Mouse (Mus musculus): ENCODE measurements around the gene Enho. TPM values are rescaled to one million over a fixed set of nuclear protein-coding genes. Genes with fewer than 3 reads are reported as not detected.
"Not testable (repeated sequence)": the region's sequence is repeated elsewhere in the genome, so short reads cannot be mapped to it uniquely, and the experiment has no call there.

Gene Enho
- 22.8 and 23.0 TPM in 2 replicates for polyA plus RNA-seq (2015; fragmentation: Nextera tagmentation; extraction: Ambion mirVana)

GRCm38 (mm10) chr4:41639913-41640507 lies at the start of gene Enho:
Gene Enho (minus strand): TSS chr4:41640324.
- no peaks in the 10 kb centered on the region for H3K9me3 ChIP-seq (replicated peaks; ENCODE audit: control insufficient read depth, low read length)
- peak within 1 kb of the TSS; percentile 79 for H3K4me2 ChIP-seq (ENCODE audit: low read depth, low read length)
- peak within 1 kb of the TSS; percentile 78 for H3K9ac ChIP-seq (ENCODE audit: low read length)
- ATAC-seq (ENCODE audit: insufficient read depth, low FRiP score): peak; percentile 91
- H3K4me1 ChIP-seq (ENCODE audit: control insufficient read depth, insufficient read depth, low read length): peaks cover 15% of the 10 kb centered on the region; the same call in 1 of the 2 replicates
- H3K4me3 ChIP-seq (replicated peaks; ENCODE audit: low read length): peak within 1 kb of the TSS; percentile 56
- peak within 1 kb of the TSS; percentile 55 for H3K27ac ChIP-seq (ENCODE audit: low read length)
- H3K27me3 ChIP-seq (ENCODE audit: control insufficient read depth, insufficient read depth, low read length): no peaks in the 10 kb centered on the region
- H3K36me3 ChIP-seq (ENCODE audit: control insufficient read depth, insufficient read depth, low read length): no peaks in the 10 kb centered on the region
- under 1% methylated on average over 55 of the region's 74 CpGs for WGBS

- WGBS: 68% methylated on average over 1 of the region's 1 CpGs
- ATAC-seq (ENCODE audit: insufficient read depth, low FRiP score): not testable (repeated sequence)
Observed at GRCm38 (mm10) chr4:41688562-41688961, 48.4 kb upstream of the Enho start.

DNA sequence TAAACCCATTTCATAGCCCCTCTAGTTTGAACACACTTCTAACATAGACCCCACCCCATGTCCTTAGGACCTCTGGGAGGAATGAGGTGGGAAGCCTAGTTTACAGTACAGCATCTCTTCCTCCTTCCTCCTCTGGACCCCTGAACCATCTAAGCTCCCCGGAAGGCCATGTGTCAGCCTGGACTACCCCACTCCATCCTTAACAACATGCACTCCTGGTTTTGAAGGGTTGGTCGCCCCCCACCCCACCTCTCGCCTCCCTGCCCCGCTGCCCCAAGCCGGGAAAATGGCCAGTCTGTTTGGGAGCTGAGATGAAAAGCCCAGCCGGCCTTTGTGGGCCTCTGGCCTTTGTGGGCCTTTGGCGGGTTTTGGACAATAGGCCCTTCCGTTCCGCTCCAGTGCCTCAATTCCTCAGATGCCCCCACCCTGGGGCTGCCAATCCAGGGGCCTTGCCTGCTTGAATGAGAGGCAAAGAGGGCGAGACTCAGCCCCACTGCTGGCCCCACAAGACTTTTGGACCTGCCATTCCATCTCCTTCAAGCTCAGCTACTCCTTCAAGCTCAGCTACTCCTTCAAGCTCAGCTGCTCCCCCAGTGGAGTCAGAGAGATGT lies 45.9 kb upstream of the Enho start:
- H3K36me3 ChIP-seq (ENCODE audit: control insufficient read depth, insufficient read depth, low read length); H3K4me1 ChIP-seq (ENCODE audit: control insufficient read depth, insufficient read depth, low read length); H3K27ac ChIP-seq (ENCODE audit: low read length); ATAC-seq (ENCODE audit: insufficient read depth, low FRiP score); H3K9ac ChIP-seq (ENCODE audit: low read length); H3K4me3 ChIP-seq (replicated peaks; ENCODE audit: low read length); H3K9me3 ChIP-seq (replicated peaks; ENCODE audit: control insufficient read depth, low read length); H3K4me2 ChIP-seq (ENCODE audit: low read depth, low read length); H3K27me3 ChIP-seq (ENCODE audit: control insufficient read depth, insufficient read depth, low read length): not testable (repeated sequence)
- 61% methylated on average over 10 of the region's 10 CpGs for WGBS

More at GRCm38 (mm10) chr4:41688562-41688961, 48.4 kb upstream of the Enho start:
- H3K4me3 ChIP-seq (replicated peaks; ENCODE audit: low read length); H3K9ac ChIP-seq (ENCODE audit: low read length); H3K4me1 ChIP-seq (ENCODE audit: control insufficient read depth, insufficient read depth, low read length); H3K36me3 ChIP-seq (ENCODE audit: control insufficient read depth, insufficient read depth, low read length); H3K9me3 ChIP-seq (replicated peaks; ENCODE audit: control insufficient read depth, low read length); H3K27ac ChIP-seq (ENCODE audit: low read length); H3K4me2 ChIP-seq (ENCODE audit: low read depth, low read length); H3K27me3 ChIP-seq (ENCODE audit: control insufficient read depth, insufficient read depth, low read length): not testable (repeated sequence)

DNA sequence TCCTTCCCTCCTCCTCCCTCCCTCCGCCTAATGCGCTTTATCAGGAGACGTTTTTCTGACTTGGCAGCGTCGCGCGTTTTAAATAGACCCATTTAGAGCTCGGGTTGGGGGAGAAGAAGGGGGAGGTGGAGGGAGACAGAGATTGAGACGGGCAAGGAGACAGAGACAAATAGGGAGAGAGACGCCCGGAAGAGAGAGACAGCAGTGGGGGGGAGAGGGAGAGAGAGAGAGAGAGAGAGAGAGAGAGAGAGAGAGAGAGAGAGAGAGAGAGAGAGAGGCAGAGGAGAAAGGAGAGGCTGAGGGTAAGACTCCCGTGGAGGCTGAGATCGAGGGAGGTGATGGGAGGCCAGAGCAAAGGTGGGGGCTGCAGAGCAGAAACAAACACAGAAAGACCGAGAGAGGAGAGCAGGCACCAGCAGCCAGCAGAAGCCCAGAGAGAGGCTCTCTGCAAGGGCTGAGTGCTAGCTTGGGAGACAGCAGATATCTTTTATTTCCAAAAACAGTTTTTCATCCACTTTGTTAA lies 44.9 kb upstream of the Enho start:
- not testable (repeated sequence) for H3K27me3 ChIP-seq (ENCODE audit: control insufficient read depth, insufficient read depth, low read length); ATAC-seq (ENCODE audit: insufficient read depth, low FRiP score)

GRCm38 (mm10) chr4:41684131-41684930 lies 44.2 kb upstream of the Enho start:
- ATAC-seq (ENCODE audit: insufficient read depth, low FRiP score); H3K9me3 ChIP-seq (replicated peaks; ENCODE audit: control insufficient read depth, low read length); H3K9ac ChIP-seq (ENCODE audit: low read length); H3K27ac ChIP-seq (ENCODE audit: low read length); H3K27me3 ChIP-seq (ENCODE audit: control insufficient read depth, insufficient read depth, low read length); H3K4me3 ChIP-seq (replicated peaks; ENCODE audit: low read length); H3K36me3 ChIP-seq (ENCODE audit: control insufficient read depth, insufficient read depth, low read length): not testable (repeated sequence)
- Histone ChIP-seq H3K4me2 (ENCODE audit: low read depth, low read length) (0 out of 2 replicates have a peak overlapping the region, but pooled peaks have one; percentile 5), H3K4me1 (ENCODE audit: control insufficient read depth, insufficient read depth, low read length) (peaks cover 12% of the 10 kb centered on the region)
- WGBS: 7% methylated on average over 23 of the region's 27 CpGs

More for the DNA sequence above, 44.9 kb upstream of the Enho start:
- H3K36me3 ChIP-seq (ENCODE audit: control insufficient read depth, insufficient read depth, low read length); H3K27ac ChIP-seq (ENCODE audit: low read length); H3K4me1 ChIP-seq (ENCODE audit: control insufficient read depth, insufficient read depth, low read length); H3K9ac ChIP-seq (ENCODE audit: low read length); H3K4me3 ChIP-seq (replicated peaks; ENCODE audit: low read length); H3K9me3 ChIP-seq (replicated peaks; ENCODE audit: control insufficient read depth, low read length); H3K4me2 ChIP-seq (ENCODE audit: low read depth, low read length): not testable (repeated sequence)
- under 1% methylated on average over 14 of the region's 14 CpGs for WGBS

GRCm38 (mm10) chr4:41683303-41683702 lies 43.2 kb upstream of the Enho start:
- not testable (repeated sequence) for H3K27me3 ChIP-seq (ENCODE audit: control insufficient read depth, insufficient read depth, low read length); H3K36me3 ChIP-seq (ENCODE audit: control insufficient read depth, insufficient read depth, low read length); H3K9me3 ChIP-seq (replicated peaks; ENCODE audit: control insufficient read depth, low read length); H3K9ac ChIP-seq (ENCODE audit: low read length); H3K4me3 ChIP-seq (replicated peaks; ENCODE audit: low read length); H3K27ac ChIP-seq (ENCODE audit: low read length); H3K4me2 ChIP-seq (ENCODE audit: low read depth, low read length)
- peak; percentile 22; the same call in 1 of the 2 replicates for ATAC-seq (ENCODE audit: insufficient read depth, low FRiP score)
- H3K4me1 ChIP-seq (ENCODE audit: control insufficient read depth, insufficient read depth, low read length): peaks cover 19% of the 10 kb centered on the region
- whole genome bisulfite sequencing: 1% methylated on average over 8 of the region's 27 CpGs

DNA sequence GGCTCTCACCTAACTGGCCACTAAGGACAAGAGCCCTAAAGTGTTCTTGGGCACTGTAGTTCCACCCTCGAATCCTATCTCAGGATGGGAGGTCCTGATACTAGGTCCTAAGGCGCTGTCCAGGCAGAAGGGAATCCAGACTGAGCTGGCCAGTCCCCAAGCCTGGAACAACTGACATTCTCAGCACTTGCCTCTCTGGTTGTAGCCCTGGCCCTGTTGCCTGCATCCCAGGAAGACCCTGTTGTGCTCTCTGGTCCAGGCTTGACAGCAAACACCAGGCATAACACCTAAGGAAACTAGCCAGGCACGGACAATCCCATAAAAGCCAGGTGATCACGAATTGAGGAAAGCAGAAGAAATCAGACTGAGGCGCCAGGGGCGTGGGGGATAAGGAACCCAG lies 42.7 kb upstream of the Enho start:
- peaks cover 19% of the 10 kb centered on the region for H3K4me1 ChIP-seq (ENCODE audit: control insufficient read depth, insufficient read depth, low read length)
- ATAC-seq (ENCODE audit: insufficient read depth, low FRiP score): no peak
- H3K4me3 ChIP-seq (replicated peaks; ENCODE audit: low read length): no peak overlapping the region
- WGBS: 43% methylated on average over 6 of the region's 6 CpGs
- H3K9ac ChIP-seq (ENCODE audit: low read length): 0 out of 2 replicates have a peak overlapping the region, but pooled peaks have one; percentile 5
- H3K4me2 ChIP-seq (ENCODE audit: low read depth, low read length): peak overlapping the region; percentile 25; the same call in 1 of the 2 replicates
- H3K27ac ChIP-seq (ENCODE audit: low read length): peak overlapping the region; percentile 62
- 0 out of 2 replicates have a peak, but pooled peaks cover 8% of the 10 kb centered on the region for H3K27me3 ChIP-seq (ENCODE audit: control insufficient read depth, insufficient read depth, low read length)
- H3K36me3 ChIP-seq (ENCODE audit: control insufficient read depth, insufficient read depth, low read length): no peaks in the 10 kb centered on the region
- no peaks in the 10 kb centered on the region for H3K9me3 ChIP-seq (replicated peaks; ENCODE audit: control insufficient read depth, low read length)

GRCm38 (mm10) chr4:41681947-41682346 lies 41.8 kb upstream of the Enho start:
- no peaks in the 10 kb centered on the region for H3K36me3 ChIP-seq (ENCODE audit: control insufficient read depth, insufficient read depth, low read length)
- ATAC-seq (ENCODE audit: insufficient read depth, low FRiP score): no peak

More at GRCm38 (mm10) chr4:41681947-41682346, 41.8 kb upstream of the Enho start:
- Histone ChIP-seq H3K9me3 (replicated peaks; ENCODE audit: control insufficient read depth, low read length) (no peaks in the 10 kb centered on the region), H3K27me3 (ENCODE audit: control insufficient read depth, insufficient read depth, low read length) (0 out of 2 replicates have a peak, but pooled peaks cover 8% of the 10 kb centered on the region), H3K4me3 (replicated peaks; ENCODE audit: low read length) (no peak overlapping the region), H3K27ac (ENCODE audit: low read length) (no peak overlapping the region), H3K4me2 (ENCODE audit: low read depth, low read length) (no peak overlapping the region), H3K4me1 (ENCODE audit: control insufficient read depth, insufficient read depth, low read length) (peaks cover 24% of the 10 kb centered on the region), H3K9ac (ENCODE audit: low read length) (no peak overlapping the region)
- WGBS: 63% methylated on average over 10 of the region's 10 CpGs

Measured in stomach, embryonic 16.5 days (tissue).